Mouse (Mus musculus) neural tube, embryonic 11.5 days (tissue): ENCODE measurements around the gene Mapkapk5. TPM values are rescaled to one million over a fixed set of nuclear protein-coding genes. Genes with fewer than 3 reads are reported as not detected.

ENCODE experiments used
- ATAC-seq: fragments of 200-750 bp; cut with Nextera tagmentation; 2 replicates; pipeline ENCODE4 v1.8.0; 2017; ENCODE audit warnings: moderate number of reproducible peaks, mild to moderate bottlenecking, moderate TSS enrichment, moderate library complexity; ENCODE audit not compliant: insufficient read depth, low FRiP score, low TSS enrichment
- DNase-seq: peaks from one replicate; pipeline ENCODE4 v3.0.0-alpha.2; 2015; ENCODE audit warnings: low spot score
- H3K27ac ChIP-seq: fragments of 300-500 bp; sonication (generic); 2 replicates; pipeline ENCODE4 v1.5.1; 2014; ENCODE audit warnings: low read depth, mild to moderate bottlenecking, low read length
- H3K27me3 ChIP-seq: fragments of 300-500 bp; sonication (generic); 2 replicates; pipeline ENCODE4 v1.6.1; 2014; ENCODE audit warnings: mild to moderate bottlenecking, low read length, mixed read lengths; ENCODE audit not compliant: control insufficient read depth, insufficient read depth
- H3K36me3 ChIP-seq: fragments of 300-500 bp; sonication (generic); 2 replicates; pipeline ENCODE4 v1.6.1; 2014; ENCODE audit warnings: mild to moderate bottlenecking, low read length, moderate library complexity, mixed read lengths; ENCODE audit not compliant: control insufficient read depth, insufficient read depth
- H3K4me1 ChIP-seq: fragments of 300-500 bp; sonication (generic); 2 replicates; pipeline ENCODE4 v1.6.1; 2014; ENCODE audit warnings: low read length, mixed read lengths; ENCODE audit not compliant: control insufficient read depth, insufficient read depth
- H3K4me2 ChIP-seq: fragments of 300-500 bp; sonication (generic); 2 replicates; pipeline ENCODE4 v1.6.1; 2014; ENCODE audit warnings: low read depth, mild to moderate bottlenecking, moderate library complexity
- H3K4me3 ChIP-seq: fragments of 300-500 bp; sonication (generic); 2 replicates; pipeline ENCODE4 v1.5.1; 2014; ENCODE audit warnings: low read depth, low read length
- H3K9ac ChIP-seq: fragments of 300-500 bp; sonication (generic); 2 replicates; pipeline ENCODE4 v1.6.1; 2014; ENCODE audit warnings: mild to moderate bottlenecking, low read length
- H3K9me3 ChIP-seq: fragments of 300-500 bp; sonication (generic); 2 replicates; pipeline ENCODE4 v1.6.1; 2016; ENCODE audit warnings: low read length; ENCODE audit not compliant: control insufficient read depth
- WGBS: fragments of 180-500 bp; shearing (Covaris S2); extraction: QIAGEN DNeasy Blood & Tissue Kit; methylation state at CpG from one replicate; pipeline ENCODE4 v1.1.7; 2014; 5-methylcytosine and 5-hydroxymethylcytosine counted together
- polyA plus RNA-seq: library from polyadenylated mRNA; unstranded; fragments of >200 nt; fragmentation: Nextera tagmentation; extraction: Ambion mirVana; gene quantifications from 2 replicates; pipeline ENCODE4 v1.2.1, GENCODE M21; 2014

Gene Mapkapk5
- polyA plus RNA-seq, 1 experiment from 2014 or later: 65.3 TPM

GRCm38 (mm10) chr5:121544910-121545792 lies 554 bp downstream of the Mapkapk5 start, which contains the start of the genes Adam1a and Gm42878:
Gene Adam1a (minus strand): TSS chr5:121545482.
Gene Gm42878 (minus strand): TSS chr5:121545482.
- no peaks in the 10 kb centered on the region for H3K27me3 ChIP-seq
- H3K4me2 ChIP-seq: peak within 1 kb of the TSS; percentile 93
- peak within 1 kb of the TSS; percentile 93 for H3K9ac ChIP-seq
- peaks cover 7% of the 10 kb centered on the region for H3K4me1 ChIP-seq
- no peaks in the 10 kb centered on the region for H3K36me3 ChIP-seq
- ATAC-seq (peak; percentile 32), DNase-seq (peak; percentile 54)
- H3K9me3 ChIP-seq: no peaks in the 10 kb centered on the region
- peak within 1 kb of the TSS; percentile 81 for H3K4me3 ChIP-seq
- WGBS: under 1% methylated on average over 37 of the region's 97 CpGs
- peak within 1 kb of the TSS; percentile 95 for H3K27ac ChIP-seq

GRCm38 (mm10) chr5:121543370-121543769 lies 2.3 kb downstream of the Mapkapk5 start:
- H3K4me3 ChIP-seq: no peak overlapping the region
- H3K4me1 ChIP-seq: peaks cover 7% of the 10 kb centered on the region
- no peak overlapping the region for H3K27ac ChIP-seq
- ATAC-seq (no peak), DNase-seq (no peak)
- H3K9ac ChIP-seq: no peak overlapping the region
- H3K4me2 ChIP-seq: no peak overlapping the region; the same call in 1 of the 2 replicates
- H3K36me3 ChIP-seq: no peaks in the 10 kb centered on the region
- WGBS: 84% methylated on average over 3 of the region's 3 CpGs
- no peaks in the 10 kb centered on the region for H3K27me3 ChIP-seq
- H3K9me3 ChIP-seq: no peaks in the 10 kb centered on the region

- Histone ChIP-seq H3K27me3 (no peaks in the 10 kb centered on the region), H3K4me3 (no peak overlapping the region), H3K4me1 (peaks cover 7% of the 10 kb centered on the region), H3K9me3 (no peaks in the 10 kb centered on the region), H3K4me2 (no peak overlapping the region), H3K9ac (no peak overlapping the region), H3K36me3 (peaks cover 2% of the 10 kb centered on the region; the same call in 1 of the 2 replicates), H3K27ac (no peak overlapping the region)
- DNase-seq (no peak), ATAC-seq (no peak)
- WGBS: 88% methylated on average over 7 of the region's 7 CpGs
Observed at GRCm38 (mm10) chr5:121541235-121541634, 4.5 kb downstream of the Mapkapk5 start.

DNA sequence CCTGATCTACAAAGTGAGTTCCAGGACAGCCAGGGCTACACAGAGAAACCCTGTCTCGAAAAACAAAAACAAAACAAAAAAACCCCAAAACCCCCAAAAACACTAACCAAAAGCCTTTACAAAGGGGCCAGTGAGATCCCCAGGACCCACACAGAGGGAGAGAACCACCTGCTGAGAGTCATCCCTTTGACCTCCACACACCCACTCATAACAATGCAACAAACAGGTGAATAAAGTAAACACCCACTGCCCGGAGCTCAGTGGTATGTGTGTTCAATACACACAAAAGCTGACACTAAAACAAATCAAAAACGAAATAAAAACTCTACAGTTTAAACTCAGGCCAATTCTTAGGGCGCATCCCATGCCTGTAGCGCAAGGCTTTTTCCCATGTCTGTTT lies 5.6 kb downstream of the Mapkapk5 start:
- H3K36me3 ChIP-seq: peaks cover 5% of the 10 kb centered on the region; the same call in 1 of the 2 replicates
- H3K27ac ChIP-seq: no peak overlapping the region
- no peak overlapping the region for H3K9ac ChIP-seq
- H3K27me3 ChIP-seq: no peaks in the 10 kb centered on the region
- no peak for DNase-seq
- no peak overlapping the region for H3K4me3 ChIP-seq
- H3K4me2 ChIP-seq: no peak overlapping the region
- WGBS: 91% methylated on average over 5 of the region's 5 CpGs
- H3K9me3 ChIP-seq: no peaks in the 10 kb centered on the region
- H3K4me1 ChIP-seq: peaks cover 7% of the 10 kb centered on the region
- ATAC-seq: no peak

DNA sequence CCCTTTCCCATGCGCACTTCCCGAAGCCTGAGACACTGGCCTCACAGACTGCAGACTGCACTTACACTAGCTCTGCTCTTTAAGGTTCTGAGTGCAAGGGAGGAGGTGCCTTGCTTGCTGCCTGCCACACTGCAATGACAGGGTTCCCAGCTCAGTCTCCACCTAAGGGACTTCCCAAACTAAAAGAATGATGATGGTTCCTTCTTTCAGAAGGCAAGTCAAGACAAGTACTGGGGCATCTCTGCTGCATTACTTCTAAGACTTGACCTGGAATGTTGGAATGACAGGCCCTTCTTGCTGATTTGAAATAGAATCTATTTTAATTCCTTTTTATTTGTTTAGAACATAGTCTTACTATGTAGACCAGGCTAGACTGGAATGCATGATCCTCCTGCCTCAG lies 8.1 kb downstream of the Mapkapk5 start:
- Histone ChIP-seq H3K4me1 (no peaks in the 10 kb centered on the region), H3K4me3 (no peak overlapping the region), H3K9ac (no peak overlapping the region), H3K4me2 (no peak overlapping the region), H3K9me3 (no peaks in the 10 kb centered on the region), H3K27me3 (no peaks in the 10 kb centered on the region), H3K36me3 (peaks cover 13% of the 10 kb centered on the region), H3K27ac (no peak overlapping the region)
- ATAC-seq (no peak), DNase-seq (no peak)
- 87% methylated on average over 2 of the region's 2 CpGs for WGBS

DNA sequence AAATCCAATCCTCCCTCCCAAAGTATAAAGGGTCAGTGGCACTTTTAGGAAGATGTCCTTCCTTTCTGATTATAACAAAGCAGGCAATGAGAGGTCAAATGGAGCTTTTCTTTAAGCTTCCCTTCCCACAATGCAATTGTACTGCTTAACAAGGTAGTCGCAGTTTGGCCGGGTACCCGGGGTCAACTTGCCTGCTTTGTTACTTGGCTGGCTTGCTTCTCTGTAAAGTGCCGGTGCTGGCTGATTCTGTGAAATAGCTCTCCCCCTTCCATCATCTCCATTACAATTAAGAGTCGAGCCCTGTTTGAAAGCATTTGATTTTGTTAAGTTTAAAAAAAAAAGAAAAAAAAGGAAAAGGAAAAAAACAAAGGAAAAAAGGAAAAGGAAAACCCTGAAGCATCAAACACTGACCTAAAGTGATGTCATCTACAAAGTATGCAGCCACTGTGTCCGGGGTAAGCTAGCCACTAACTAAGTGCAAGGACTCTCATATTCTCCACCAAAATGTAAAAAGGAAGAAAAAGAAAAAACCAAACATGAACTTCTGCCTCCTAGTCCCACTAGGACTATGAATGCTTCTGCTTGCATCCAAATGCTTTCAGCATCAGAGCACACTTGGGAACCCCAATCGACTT lies 8.7 kb downstream of the Mapkapk5 start:
- no peaks in the 10 kb centered on the region for H3K27me3 ChIP-seq
- no peak overlapping the region for H3K27ac ChIP-seq
- WGBS: 69% methylated on average over 7 of the region's 7 CpGs
- ATAC-seq: no peak
- H3K36me3 ChIP-seq: peaks cover 19% of the 10 kb centered on the region
- H3K9ac ChIP-seq: no peak overlapping the region
- H3K9me3 ChIP-seq: no peaks in the 10 kb centered on the region
- DNase-seq: no peak
- H3K4me3 ChIP-seq: no peak overlapping the region
- H3K4me2 ChIP-seq: no peak overlapping the region
- H3K4me1 ChIP-seq: no peaks in the 10 kb centered on the region

DNA sequence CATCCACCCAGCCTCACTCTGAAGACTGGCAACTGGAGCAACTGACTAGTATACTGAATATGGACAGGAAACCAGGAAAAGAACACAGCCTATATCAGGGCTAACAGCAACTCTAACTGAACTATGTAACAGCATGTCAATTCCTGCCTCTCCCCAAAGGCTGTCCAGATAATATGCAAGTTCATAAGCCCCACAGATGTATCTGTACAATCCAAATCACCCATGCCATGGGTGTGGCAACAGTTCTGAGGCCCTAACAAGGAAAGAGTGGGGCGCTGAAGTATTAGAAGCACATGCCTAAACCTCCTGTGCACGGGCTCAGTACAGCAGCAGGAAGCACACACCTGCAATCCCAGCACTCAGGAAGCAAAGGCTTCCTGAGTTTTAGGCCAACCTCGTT lies 10.6 kb downstream of the Mapkapk5 start:
- H3K27me3 ChIP-seq: no peaks in the 10 kb centered on the region
- no peak overlapping the region for H3K9ac ChIP-seq
- no peaks in the 10 kb centered on the region for H3K4me1 ChIP-seq
- no peaks in the 10 kb centered on the region for H3K9me3 ChIP-seq
- no peak overlapping the region for H3K27ac ChIP-seq
- no peak for DNase-seq
- WGBS: 94% methylated on average over 3 of the region's 3 CpGs
- H3K36me3 ChIP-seq: peaks cover 24% of the 10 kb centered on the region
- ATAC-seq: no peak
- no peak overlapping the region for H3K4me2 ChIP-seq
- H3K4me3 ChIP-seq: no peak overlapping the region

- no peak overlapping the region for H3K4me2 ChIP-seq
- H3K27me3 ChIP-seq: no peaks in the 10 kb centered on the region
- no peak overlapping the region for H3K27ac ChIP-seq
- peaks cover 24% of the 10 kb centered on the region for H3K36me3 ChIP-seq
- no peak overlapping the region for H3K4me3 ChIP-seq
- no peaks in the 10 kb centered on the region for H3K4me1 ChIP-seq
- DNase-seq (no peak), ATAC-seq (no peak)
- WGBS: 90% methylated on average over 5 of the region's 5 CpGs
- no peaks in the 10 kb centered on the region for H3K9me3 ChIP-seq
- no peak overlapping the region for H3K9ac ChIP-seq
Observed at GRCm38 (mm10) chr5:121534521-121534920, 11.2 kb downstream of the Mapkapk5 start.
